Mouse (Mus musculus) erythroblast, embryonic 14.5 days (primary cell): ENCODE measurements around the gene F10. TPM values are rescaled to one million over a fixed set of nuclear protein-coding genes. Genes with fewer than 3 reads are reported as not detected.
"Not testable (repeated sequence)": the region's sequence is repeated elsewhere in the genome, so short reads cannot be mapped to it uniquely, and the experiment has no call there.

Source experiments
- H3K27me3 ChIP-seq: 2 replicates; pipeline ENCODE4 v1.6.1; 2012; ENCODE audit warnings: inconsistent platforms; ENCODE audit not compliant: control insufficient read depth
- H3K36me3 ChIP-seq: 2 replicates; pipeline ENCODE4 v1.6.1; 2012; ENCODE audit warnings: mild to moderate bottlenecking, inconsistent platforms; ENCODE audit not compliant: control insufficient read depth
- H3K4me1 ChIP-seq: 2 replicates; pipeline ENCODE4 v1.6.1; 2012; ENCODE audit warnings: inconsistent platforms; ENCODE audit not compliant: control insufficient read depth
- H3K4me3 ChIP-seq: replicated peaks from 2 replicates; pipeline ENCODE3; 2012; ENCODE audit warnings: moderate library complexity, mild to moderate bottlenecking, inconsistent platforms
- H3K9me3 ChIP-seq: 2 replicates; pipeline ENCODE4 v1.6.1; 2012; ENCODE audit warnings: low read length, inconsistent platforms, mixed read lengths; ENCODE audit not compliant: control insufficient read depth
- GATA1 ChIP-seq: IDR thresholded peaks from 2 replicates; pipeline ENCODE4 v1.6.1; 2012; ENCODE audit warnings: low read length, inconsistent platforms, mixed read lengths
- TAL1 ChIP-seq: IDR thresholded peaks from 3 replicates; pipeline ENCODE4 v1.6.1; 2012; ENCODE audit warnings: low read length, inconsistent platforms, mixed read lengths
- polyA plus RNA-seq: library from polyadenylated mRNA; stranded (reverse); fragments of >175 nt; gene quantifications from 2 replicates; pipeline ENCODE4 v1.2.3, GENCODE M21; 2012

Gene F10
- polyA plus RNA-seq, 1 experiment, result 0.06 TPM

DNA sequence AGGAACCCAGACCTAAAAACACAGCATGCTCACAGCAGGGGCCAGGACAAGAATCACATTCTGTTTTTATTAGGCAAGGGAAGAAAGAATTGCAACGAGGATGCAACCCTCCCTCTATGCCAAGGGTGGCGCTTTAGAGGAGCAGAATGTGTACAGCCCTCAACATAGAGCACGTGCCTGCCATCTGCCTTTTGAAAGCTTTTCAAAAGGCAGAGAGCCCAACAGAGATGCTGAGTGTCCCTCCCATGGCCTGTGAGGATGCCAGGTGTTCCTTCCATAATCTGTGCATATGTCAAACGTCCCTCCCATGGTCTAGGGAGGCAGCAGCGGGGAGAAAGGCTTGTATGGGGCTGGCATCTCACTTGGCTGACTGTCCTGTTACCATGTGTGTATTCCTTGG lies 10.5 kb downstream of the F10 start:
- Histone ChIP-seq H3K9me3 (no peaks in the 10 kb centered on the region), H3K36me3 (peaks cover 13% of the 10 kb centered on the region; the same call in 1 of the 2 replicates), H3K4me3 (no peak overlapping the region), H3K27me3 (no peaks in the 10 kb centered on the region), H3K4me1 (peaks cover 18% of the 10 kb centered on the region)
- TF ChIP-seq GATA1 (no peak), TAL1 (no peak)

DNA sequence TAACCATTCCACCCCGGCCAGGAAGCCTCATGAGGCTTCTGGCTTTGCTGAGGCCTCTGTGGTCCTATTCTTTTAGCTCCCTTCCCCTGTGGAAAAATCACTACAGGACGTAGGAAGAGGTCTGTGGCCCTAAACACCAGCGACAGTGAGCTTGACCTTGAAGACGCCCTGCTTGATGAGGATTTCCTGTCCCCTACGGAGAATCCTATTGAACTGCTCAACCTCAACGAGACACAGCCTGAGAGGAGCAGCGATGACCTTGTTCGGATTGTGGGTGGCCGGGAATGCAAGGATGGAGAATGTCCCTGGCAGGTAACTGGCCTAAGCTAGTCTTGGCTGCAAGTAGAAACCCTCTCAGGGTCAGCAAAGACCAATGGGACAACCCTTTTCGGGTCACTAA lies 13.4 kb downstream of the F10 start:
- no peaks in the 10 kb centered on the region for H3K9me3 ChIP-seq
- TF ChIP-seq GATA1, result no peak
- no peak for TF ChIP-seq TAL1
- H3K4me3 ChIP-seq, result no peak overlapping the region
- peaks cover 13% of the 10 kb centered on the region; the same call in 1 of the 2 replicates for H3K36me3 ChIP-seq
- H3K4me1 ChIP-seq, result peaks cover 18% of the 10 kb centered on the region
- H3K27me3 ChIP-seq, result no peaks in the 10 kb centered on the region

DNA sequence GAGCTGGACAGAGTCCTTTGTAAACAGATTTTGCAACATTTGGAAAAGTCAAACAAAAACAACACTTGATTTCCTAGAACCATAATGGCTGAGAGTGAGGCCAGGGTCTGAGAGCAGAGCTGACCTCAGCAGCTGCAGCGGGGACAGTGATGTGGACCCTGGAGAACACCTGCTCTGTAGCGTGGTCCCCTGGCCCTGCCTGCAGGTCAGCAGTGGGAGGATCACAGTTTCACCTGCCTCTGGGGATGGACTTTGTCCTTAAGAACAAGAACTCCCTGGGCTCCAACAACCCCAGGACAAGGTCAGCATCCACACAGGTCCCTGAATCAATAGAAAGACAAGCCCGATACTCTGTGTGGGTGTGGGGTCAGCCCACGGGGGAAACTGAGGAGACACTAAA lies 20.2 kb downstream of the F10 start:
- Histone ChIP-seq H3K9me3 (no peaks in the 10 kb centered on the region), H3K36me3 (no peaks in the 10 kb centered on the region; the same call in 1 of the 2 replicates), H3K4me1 (peaks cover 2% of the 10 kb centered on the region), H3K27me3 (no peaks in the 10 kb centered on the region), H3K4me3 (no peak overlapping the region)
- TF ChIP-seq TAL1, result no peak
- no peak for TF ChIP-seq GATA1

DNA sequence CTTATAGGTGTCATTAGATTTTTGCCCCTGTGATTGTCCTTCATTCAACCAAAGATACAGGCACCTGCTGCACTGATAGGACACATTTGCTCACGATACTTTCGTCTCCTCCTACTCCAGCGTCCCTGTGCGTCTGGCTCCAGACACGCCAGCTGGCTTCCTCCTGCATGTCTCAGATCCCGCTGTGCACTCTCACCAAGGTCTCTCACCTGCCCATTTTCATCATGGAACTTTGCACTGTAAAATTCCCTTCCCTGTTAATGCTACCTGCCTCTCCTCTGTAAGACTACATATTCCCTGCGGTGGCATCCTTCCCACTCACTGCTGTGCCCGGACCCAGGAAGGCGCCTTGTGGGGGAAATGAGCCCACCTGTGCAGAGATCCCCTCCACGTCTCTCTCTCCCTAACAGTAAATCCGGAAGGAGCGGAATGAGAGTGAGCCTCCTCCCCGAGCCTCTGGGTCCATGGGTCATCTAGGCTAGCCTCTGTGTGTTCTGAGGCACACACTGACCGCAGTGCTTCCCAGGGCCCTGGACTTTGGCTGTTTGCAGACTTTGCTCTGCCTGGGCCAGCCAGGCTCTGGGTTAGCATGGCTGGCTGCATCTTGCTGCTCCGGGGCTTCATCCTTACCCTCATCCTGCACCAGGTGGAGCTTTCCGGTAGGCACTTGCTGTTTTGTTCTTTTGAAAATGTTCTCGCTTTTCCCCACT lies 23.5 kb downstream of the F10 start, which contains the start of gene Proz:
Gene Proz (plus strand): TSS at position 474 of the 710 bp plus-strand sequence.
- TF ChIP-seq GATA1, result no peak
- no peak for TF ChIP-seq TAL1
- H3K4me3 ChIP-seq, result peak within 1 kb of the TSS; percentile 56
- H3K4me1 ChIP-seq, result peaks cover 10% of the 10 kb centered on the region
- no peaks in the 10 kb centered on the region for H3K9me3 ChIP-seq
- H3K27me3 ChIP-seq, result no peaks in the 10 kb centered on the region
- peaks cover 8% of the 10 kb centered on the region; the same call in 1 of the 2 replicates for H3K36me3 ChIP-seq

DNA sequence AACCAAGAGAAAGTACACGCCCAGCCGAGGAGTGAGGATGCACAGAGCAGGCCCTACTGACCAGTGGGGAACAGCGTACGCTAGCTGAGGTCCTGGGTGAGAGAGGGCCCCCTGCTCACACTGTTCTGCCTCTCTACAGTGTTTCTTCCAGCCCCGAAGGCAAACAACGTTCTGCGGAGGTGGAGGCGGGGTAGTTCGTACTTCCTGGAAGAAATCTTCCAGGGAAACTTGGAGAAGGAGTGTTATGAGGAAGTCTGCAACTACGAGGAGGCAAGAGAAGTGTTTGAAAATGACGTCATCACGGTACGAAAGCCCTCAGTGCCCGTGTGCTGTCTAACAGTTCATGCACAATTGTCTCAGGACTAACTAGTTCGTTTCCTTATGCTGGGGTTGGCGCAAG lies 26.0 kb downstream of the F10 start:
- H3K9me3 ChIP-seq, result no peaks in the 10 kb centered on the region
- H3K4me1 ChIP-seq, result peaks cover 10% of the 10 kb centered on the region
- peaks cover 12% of the 10 kb centered on the region; the same call in 1 of the 2 replicates for H3K36me3 ChIP-seq
- no peaks in the 10 kb centered on the region for H3K27me3 ChIP-seq
- TF ChIP-seq TAL1, result no peak
- no peak for TF ChIP-seq GATA1
- no peak overlapping the region for H3K4me3 ChIP-seq

DNA sequence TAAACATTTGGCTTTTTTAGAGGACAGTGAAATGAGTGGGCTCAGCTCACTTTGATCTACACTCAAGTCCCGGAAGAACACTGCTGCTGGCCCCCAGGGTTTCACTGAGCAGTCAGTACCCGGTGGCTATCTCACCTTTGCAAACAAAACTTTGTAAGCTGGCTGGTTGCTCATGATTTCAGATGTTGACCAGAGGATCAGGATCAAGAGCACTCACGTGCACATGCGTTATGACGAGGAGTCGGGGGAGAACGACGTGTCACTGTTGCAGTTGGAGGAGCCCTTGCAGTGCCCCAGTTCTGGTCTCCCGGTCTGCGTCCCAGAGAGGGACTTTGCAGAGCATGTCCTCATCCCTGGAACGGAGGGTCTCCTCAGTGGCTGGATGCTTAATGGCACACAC lies 36.1 kb downstream of the F10 start:
- H3K4me1 ChIP-seq, result no peaks in the 10 kb centered on the region; the same call in 1 of the 2 replicates
- no peak overlapping the region for H3K4me3 ChIP-seq
- no peak for TF ChIP-seq TAL1
- no peaks in the 10 kb centered on the region for H3K27me3 ChIP-seq
- H3K9me3 ChIP-seq, result no peaks in the 10 kb centered on the region
- H3K36me3 ChIP-seq, result peaks cover 55% of the 10 kb centered on the region

DNA sequence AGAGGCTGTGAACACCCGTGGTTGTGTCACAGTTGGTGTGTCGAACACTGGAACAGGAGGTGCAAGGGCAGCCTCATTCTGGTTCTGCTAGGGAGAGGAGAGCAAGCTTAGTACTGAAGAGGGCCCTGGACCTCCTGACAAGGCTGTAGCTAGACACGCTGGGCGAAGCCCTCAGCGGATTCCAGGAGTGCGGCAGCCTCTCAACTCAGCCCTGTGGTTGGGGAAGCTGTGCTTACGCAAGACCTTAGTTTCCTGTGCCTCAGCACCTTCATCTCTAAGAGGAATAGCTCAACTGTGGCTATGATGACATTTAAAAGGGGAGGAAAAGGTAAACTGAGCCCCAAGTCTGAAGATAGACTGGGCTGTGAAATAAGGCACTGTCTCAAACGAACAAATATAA lies 37.9 kb downstream of the F10 start:
- no peaks in the 10 kb centered on the region for H3K27me3 ChIP-seq
- H3K36me3 ChIP-seq, result peaks cover 73% of the 10 kb centered on the region
- TF ChIP-seq GATA1 (no peak), TAL1 (no peak)

DNA sequence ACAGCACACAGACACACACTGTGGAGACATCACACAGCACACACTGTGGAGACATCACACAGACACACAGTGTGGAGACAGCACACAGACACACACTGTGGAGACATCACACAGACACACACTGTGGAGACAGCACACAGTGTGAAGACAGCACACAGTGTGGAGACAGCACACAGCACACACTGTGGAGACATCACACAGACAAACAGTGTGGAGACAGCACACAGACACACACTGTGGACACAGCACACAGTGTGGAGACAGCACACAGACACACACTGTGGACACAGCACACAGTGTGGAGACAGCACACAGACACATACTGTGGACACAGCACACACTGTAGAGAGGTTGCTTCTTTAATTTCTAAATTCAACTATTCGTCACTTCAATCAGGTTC lies 38.5 kb downstream of the F10 start:
- H3K4me1 ChIP-seq, H3K27me3 ChIP-seq, H3K4me3 ChIP-seq, H3K9me3 ChIP-seq: not testable (repeated sequence)
- H3K36me3 ChIP-seq, result peaks cover 78% of the 10 kb centered on the region

More for the DNA sequence above, 37.9 kb downstream of the F10 start:
- Histone ChIP-seq H3K4me3 (no peak overlapping the region), H3K9me3 (no peaks in the 10 kb centered on the region), H3K4me1 (no peaks in the 10 kb centered on the region; the same call in 1 of the 2 replicates)

DNA sequence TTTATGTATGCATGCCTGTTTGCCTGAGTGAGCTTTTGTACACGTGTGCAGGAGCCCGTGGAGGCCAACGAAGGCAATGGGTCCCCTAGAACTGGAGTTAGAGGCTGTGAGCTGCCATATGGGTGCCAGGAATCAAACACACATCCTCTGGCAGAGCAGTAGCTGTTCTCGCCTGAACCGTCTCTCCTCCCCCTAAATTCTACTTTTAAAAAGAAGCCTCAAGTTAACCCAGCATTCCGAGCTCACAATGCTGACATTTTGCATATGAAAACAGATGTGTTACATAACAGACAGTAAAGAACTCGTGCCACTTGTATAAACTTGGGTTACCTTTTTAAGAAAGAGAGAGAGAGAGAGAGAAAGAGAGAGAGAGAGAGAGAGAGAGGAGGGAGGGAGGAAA lies 40.4 kb downstream of the F10 start:
- Histone ChIP-seq H3K36me3 (peaks cover 97% of the 10 kb centered on the region), H3K27me3 (no peaks in the 10 kb centered on the region), H3K4me3 (no peak overlapping the region), H3K9me3 (no peaks in the 10 kb centered on the region), H3K4me1 (no peaks in the 10 kb centered on the region; the same call in 1 of the 2 replicates)
- no peak for TF ChIP-seq GATA1
- TF ChIP-seq TAL1, result no peak

DNA sequence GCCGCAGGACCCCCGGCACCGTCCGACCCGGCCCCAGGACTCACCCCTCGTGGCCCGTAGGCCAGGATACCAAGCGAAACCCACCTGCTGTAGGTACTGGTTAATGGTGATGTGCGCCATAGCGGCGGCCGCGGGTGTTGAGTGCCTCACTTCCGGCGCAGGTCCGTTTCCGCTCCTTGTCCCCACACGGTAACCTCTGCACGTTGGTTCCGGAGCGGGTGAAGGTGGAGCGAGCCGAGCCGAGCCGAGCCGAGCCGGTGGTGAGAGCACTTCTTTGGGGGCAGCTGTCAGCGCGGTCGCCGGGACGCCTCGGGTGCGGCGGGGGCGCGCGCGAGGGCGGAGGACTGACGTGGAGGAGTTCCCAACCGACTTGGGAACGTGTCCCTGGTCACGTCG lies 67.6 kb downstream of the F10 start:
- H3K36me3 ChIP-seq, result peaks cover 44% of the 10 kb centered on the region
- no peak for TF ChIP-seq TAL1
- TF ChIP-seq GATA1, result no peak
- peaks cover 51% of the 10 kb centered on the region for H3K4me1 ChIP-seq
- H3K9me3 ChIP-seq, result no peaks in the 10 kb centered on the region
- H3K27me3 ChIP-seq, result no peaks in the 10 kb centered on the region
- H3K4me3 ChIP-seq, result peak overlapping the region; percentile 99
